ENCODE assay signal across 23 mouse cellular contexts in genomic region chr2:60613857-60614228, GRCm38 (mm10).
A peak's percentile ranks its signal among the peaks of the same experiment; 100 is the strongest.
DNase-seq lines count a peak whose midpoint lies in the region; ATAC-seq and TF ChIP-seq lines count a peak whose summit lies in the region.
"Had no signal": no experiment of that assay in that cellular context is flagged by ENCODE, and none has a peak within 500 bp of the region (broad histone marks: within the 10 kb centered on the region; RNA-seq: fewer than 3 reads in every experiment).

No protein-coding gene starts in this region.

- no peak overlapping the region for H3K4me3 ChIP-seq in midbrain, embryonic 12.5 days
- no peak overlapping the region for H3K4me3 ChIP-seq in midbrain, embryonic 11.5 days (ENCODE audit: low read depth, low read length)
- no peak overlapping the region for H3K4me3 ChIP-seq in forebrain, embryonic 14.5 days (ENCODE audit: low read depth, low read length)
- H3K4me3 ChIP-seq in cerebellum, adult 2 months (replicated peaks; ENCODE audit: insufficient read depth, low read depth, low read length): no peak overlapping the region
- H3K4me3 ChIP-seq: embryonic facial prominence, embryonic 15.5 days; erythroblast, embryonic 14.5 days; hindbrain, embryonic 10.5 days; intestine, embryonic 15.5 days had no signal

- H3K27ac ChIP-seq in midbrain, embryonic 12.5 days (replicated peaks): no peak overlapping the region
- H3K27ac ChIP-seq in midbrain, embryonic 11.5 days (ENCODE audit: low read depth, low read length): no peak overlapping the region
- H3K27ac ChIP-seq in forebrain, embryonic 14.5 days (ENCODE audit: low read depth, low read length): no peak overlapping the region
- H3K27ac ChIP-seq in cerebellum, adult 2 months (ENCODE audit: insufficient read depth, low read length): no peak overlapping the region
- H3K27ac ChIP-seq: embryonic facial prominence, embryonic 15.5 days; hindbrain, embryonic 10.5 days; hindbrain, embryonic 14.5 days; intestine, embryonic 15.5 days had no signal

- H3K4me1 ChIP-seq in midbrain, embryonic 12.5 days: peaks cover 17% of the 10 kb centered on the region
- peaks cover 7% of the 10 kb centered on the region; the same call in 1 of the 2 replicates for H3K4me1 ChIP-seq in midbrain, embryonic 11.5 days (ENCODE audit: control insufficient read depth, insufficient read depth, low read length)
- H3K4me1 ChIP-seq in forebrain, embryonic 14.5 days (ENCODE audit: control insufficient read depth, insufficient read depth, low read length): peaks cover 12% of the 10 kb centered on the region
- no peaks in the 10 kb centered on the region for H3K4me1 ChIP-seq in cerebellum, adult 2 months (ENCODE audit: control insufficient read depth, insufficient read depth, low read length)
- H3K4me1 ChIP-seq: embryonic facial prominence, embryonic 15.5 days; intestine, embryonic 15.5 days had no signal

- no peak for TF ChIP-seq CTCF in cerebellum, adult 2 months (IDR thresholded peaks at IDR 0.05; ENCODE audit: borderline replicate concordance, insufficient read depth, low read depth, low read length)

- H3K27me3 ChIP-seq in midbrain, embryonic 12.5 days: no peaks in the 10 kb centered on the region
- no peaks in the 10 kb centered on the region for H3K27me3 ChIP-seq in midbrain, embryonic 11.5 days (ENCODE audit: control insufficient read depth, insufficient read depth, low read length)
- H3K27me3 ChIP-seq in forebrain, embryonic 14.5 days (replicated peaks; ENCODE audit: control insufficient read depth, insufficient read depth, low read length): no peaks in the 10 kb centered on the region
- H3K27me3 ChIP-seq in cerebellum, adult 2 months (ENCODE audit: control insufficient read depth, insufficient read depth, low read length): no peaks in the 10 kb centered on the region
- H3K27me3 ChIP-seq: embryonic facial prominence, embryonic 15.5 days; intestine, embryonic 15.5 days had no signal

- no peaks in the 10 kb centered on the region for H3K9me3 ChIP-seq in midbrain, embryonic 12.5 days
- H3K9me3 ChIP-seq in midbrain, embryonic 11.5 days (ENCODE audit: control insufficient read depth, low read length): no peaks in the 10 kb centered on the region
- no peaks in the 10 kb centered on the region for H3K9me3 ChIP-seq in forebrain, embryonic 14.5 days (replicated peaks; ENCODE audit: control insufficient read depth, low read length)
- H3K9me3 ChIP-seq: embryonic facial prominence, embryonic 15.5 days; G1E; hindbrain, embryonic 10.5 days; intestine, embryonic 15.5 days had no signal

- WGBS in midbrain, embryonic 12.5 days: 53% methylated on average over 3 of the region's 3 CpGs
- 70% methylated on average over 3 of the region's 3 CpGs for WGBS in midbrain, embryonic 11.5 days
- whole genome bisulfite sequencing in forebrain, embryonic 14.5 days: 31% methylated on average over 3 of the region's 3 CpGs
- WGBS in cerebellum, adult 2 months: 60% methylated on average over 3 of the region's 3 CpGs

- DNase-seq in frontal cortex, postnatal 10 days (ENCODE audit: low spot score in 2 of 2): no peak
- no peak for DNase-seq in midbrain, embryonic 11.5 days (ENCODE audit: low spot score, missing footprints)
- DNase-seq in forebrain, embryonic 14.5 days (ENCODE audit: low spot score): no peak
- DNase-seq in cerebellum, adult 2 months: no peak
- DNase-seq in adrenal gland, postnatal 25 days: no peak
- no peak for DNase-seq in layer of hippocampus, postnatal 10 days (ENCODE audit: low spot score in 2 of 2)
- DNase-seq: adrenal gland, postnatal 10 days; B cell, adult 2 months; cerebellum, adult 18-20 months; cerebellum, postnatal 10 days; embryo, embryonic 11 days; gastrocnemius, postnatal 25 days; heart, postnatal 10 days; kidney, adult 8-10 months had no signal

- H3K9ac ChIP-seq in midbrain, embryonic 12.5 days (replicated peaks): no peak overlapping the region
- H3K9ac ChIP-seq in midbrain, embryonic 11.5 days (ENCODE audit: low read length): no peak overlapping the region
- H3K9ac ChIP-seq in forebrain, embryonic 14.5 days (ENCODE audit: low read length): no peak overlapping the region
- H3K9ac ChIP-seq: embryonic facial prominence, embryonic 15.5 days; hindbrain, embryonic 14.5 days; intestine, embryonic 15.5 days had no signal

- H3K36me3 ChIP-seq in midbrain, embryonic 12.5 days: no peaks in the 10 kb centered on the region
- H3K36me3 ChIP-seq in midbrain, embryonic 11.5 days (ENCODE audit: control insufficient read depth, insufficient read depth, low read length): no peaks in the 10 kb centered on the region
- H3K36me3 ChIP-seq in forebrain, embryonic 14.5 days (ENCODE audit: control insufficient read depth, insufficient read depth, low read length): no peaks in the 10 kb centered on the region
- H3K36me3 ChIP-seq: embryonic facial prominence, embryonic 15.5 days; G1E; hindbrain, embryonic 10.5 days; intestine, embryonic 15.5 days had no signal

- peak; percentile 67; the same call in 1 of the 2 replicates for ATAC-seq in frontal cortex, adult (ENCODE audit: low TSS enrichment)
- peak; percentile 10; the same call in 1 of the 2 replicates for ATAC-seq in midbrain, embryonic 12.5 days (ENCODE audit: low FRiP score, low read depth)
- ATAC-seq in midbrain, embryonic 11.5 days (ENCODE audit: low FRiP score): no peak
- no peak for ATAC-seq in forebrain, embryonic 14.5 days
- ATAC-seq: CD4-positive, CD25-positive, alpha-beta regulatory T cell, adult 4 months had no signal

- H3K4me2 ChIP-seq in midbrain, embryonic 12.5 days (replicated peaks): 0 out of 2 replicates have a peak overlapping the region, but pooled peaks have one; percentile 16
- no peak overlapping the region for H3K4me2 ChIP-seq in midbrain, embryonic 11.5 days
- H3K4me2 ChIP-seq in forebrain, embryonic 14.5 days (ENCODE audit: low read length): peak overlapping the region; percentile 29
- H3K4me2 ChIP-seq: embryonic facial prominence, embryonic 15.5 days; hindbrain, embryonic 14.5 days; intestine, embryonic 15.5 days had no signal

- no peak for TF ChIP-seq POLR2A in cerebellum, adult 2 months (IDR thresholded peaks at IDR 0.05; ENCODE audit: borderline replicate concordance, insufficient read depth, low read length)

Comparison
In these comparisons a context has a peak if more than half of its experiments do, and no peak if none do; other contexts are left out.
1. ATAC-seq: peak in frontal cortex, adult (single experiment) and midbrain, embryonic 12.5 days (single experiment); none in midbrain, embryonic 11.5 days (single experiment) and forebrain, embryonic 14.5 days (single experiment).